Mouse (Mus musculus) kidney, postnatal 36 days (tissue): ENCODE data around the gene S100a3.
A peak's percentile ranks its signal among the peaks of the same experiment; 100 is the strongest.

Source experiments
- DNase-seq, 2 experiments: peaks; one replicate each; pipeline ENCODE4 v3.0.0; 2021 to 2022; ENCODE audit warnings: mixed read lengths in 2 of 2

S100a3 gene

GRCm38 (mm10) chr3:90603623-90604022 lies 43.2 kb downstream of the S100a3 start, which contains the start of gene S100a4:
Gene S100a4 (plus strand): TSS chr3:90603771.
- DNase-seq, result no peak

DNA sequence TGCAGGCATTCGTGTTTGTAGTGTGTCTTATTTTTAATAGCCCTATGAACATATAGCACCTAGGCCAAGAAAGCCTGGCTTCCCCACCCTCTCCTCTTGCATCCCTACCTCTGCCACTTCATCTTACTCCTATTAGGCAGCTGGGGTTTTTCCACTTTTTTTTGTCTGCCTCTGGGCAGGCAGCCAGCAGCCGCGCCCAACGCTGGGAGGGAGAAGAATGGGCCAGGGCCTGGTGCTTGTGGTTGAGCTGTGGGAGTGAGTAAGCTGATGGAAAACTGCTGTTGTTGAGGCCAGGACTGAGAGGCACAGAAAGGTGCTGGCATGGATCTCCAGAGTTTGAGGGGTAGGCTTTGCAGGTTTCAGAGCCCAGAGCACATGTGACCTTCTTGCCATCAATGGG lies 44.0 kb downstream of the S100a3 start:
- DNase-seq, result peak; percentile 58 to 72

DNA sequence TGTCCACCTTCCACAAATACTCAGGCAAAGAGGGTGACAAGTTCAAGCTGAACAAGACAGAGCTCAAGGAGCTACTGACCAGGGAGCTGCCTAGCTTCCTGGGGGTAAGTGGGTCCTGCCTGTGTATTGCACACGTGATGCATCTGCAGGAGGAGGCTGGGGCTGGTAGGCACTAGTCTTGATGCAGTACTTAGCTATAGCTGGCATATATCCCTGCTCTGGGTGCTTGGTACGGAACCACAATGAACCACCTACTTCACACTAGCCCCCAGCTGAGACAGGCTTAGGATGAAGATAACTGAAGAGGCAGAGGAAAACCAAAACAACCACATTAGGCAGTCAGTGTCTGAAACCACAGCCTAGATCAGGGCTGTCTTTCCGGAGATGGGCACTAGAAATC lies 44.7 kb downstream of the S100a3 start:
- no peak for DNase-seq

DNA sequence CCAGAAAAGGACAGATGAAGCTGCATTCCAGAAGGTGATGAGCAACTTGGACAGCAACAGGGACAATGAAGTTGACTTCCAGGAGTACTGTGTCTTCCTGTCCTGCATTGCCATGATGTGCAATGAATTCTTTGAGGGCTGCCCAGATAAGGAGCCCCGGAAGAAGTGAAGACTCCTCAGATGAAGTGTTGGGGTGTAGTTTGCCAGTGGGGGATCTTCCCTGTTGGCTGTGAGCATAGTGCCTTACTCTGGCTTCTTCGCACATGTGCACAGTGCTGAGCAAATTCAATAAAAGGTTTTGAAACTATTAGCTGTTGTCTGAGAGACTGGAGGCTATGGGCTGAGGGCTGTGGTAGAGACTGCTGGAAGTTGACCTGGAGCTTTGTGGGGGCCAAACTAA lies 45.4 kb downstream of the S100a3 start:
- no peak for DNase-seq

GRCm38 (mm10) chr3:90606185-90606584 lies 45.8 kb downstream of the S100a3 start:
- no peak for DNase-seq

DNA sequence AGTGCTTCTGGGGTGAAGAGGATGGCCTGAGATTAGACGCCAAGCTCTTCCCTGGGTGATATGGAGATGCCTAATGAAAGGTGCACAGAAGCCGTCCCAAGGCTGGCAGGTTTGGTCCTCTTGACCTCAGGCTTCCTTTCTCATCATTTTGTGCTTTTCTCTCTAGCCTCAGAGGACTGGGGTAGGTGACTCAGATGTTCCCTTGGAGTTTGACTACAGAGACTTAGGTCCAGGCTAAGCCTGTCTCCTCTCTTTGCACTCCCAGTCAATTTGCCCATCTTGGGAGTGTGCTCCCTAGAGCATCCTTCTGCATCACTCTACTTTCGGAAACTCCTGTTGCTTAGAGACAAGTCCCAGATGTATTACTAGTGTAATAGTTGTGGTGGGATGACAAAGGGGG lies 47.0 kb downstream of the S100a3 start:
- no peak for DNase-seq

GRCm38 (mm10) chr3:90608223-90608622 lies 47.8 kb downstream of the S100a3 start, which contains the start of gene S100a5:
Gene S100a5 (plus strand): TSS chr3:90608523.
- no peak for DNase-seq

- DNase-seq, result no peak
Observed at GRCm38 (mm10) chr3:90609102-90609501, 48.7 kb downstream of the S100a3 start.

DNA sequence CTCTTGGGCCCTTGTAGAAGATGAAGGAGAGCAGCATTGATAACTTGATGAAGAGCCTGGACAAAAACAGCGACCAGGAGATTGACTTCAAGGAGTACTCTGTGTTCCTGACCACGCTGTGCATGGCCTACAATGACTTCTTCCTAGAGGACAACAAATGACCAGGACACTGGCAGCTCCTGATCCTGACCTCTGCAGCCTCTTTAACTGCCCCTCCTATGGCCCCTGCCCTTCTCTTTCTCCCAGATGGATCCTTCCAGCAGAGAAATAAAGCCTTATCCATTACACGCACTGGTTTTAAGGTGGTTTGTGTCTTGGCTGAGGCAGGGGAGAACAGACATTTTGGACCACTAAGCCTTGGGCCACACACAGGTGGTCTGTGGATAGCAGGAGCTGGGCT lies 51.1 kb downstream of the S100a3 start:
- no peak for DNase-seq

DNA sequence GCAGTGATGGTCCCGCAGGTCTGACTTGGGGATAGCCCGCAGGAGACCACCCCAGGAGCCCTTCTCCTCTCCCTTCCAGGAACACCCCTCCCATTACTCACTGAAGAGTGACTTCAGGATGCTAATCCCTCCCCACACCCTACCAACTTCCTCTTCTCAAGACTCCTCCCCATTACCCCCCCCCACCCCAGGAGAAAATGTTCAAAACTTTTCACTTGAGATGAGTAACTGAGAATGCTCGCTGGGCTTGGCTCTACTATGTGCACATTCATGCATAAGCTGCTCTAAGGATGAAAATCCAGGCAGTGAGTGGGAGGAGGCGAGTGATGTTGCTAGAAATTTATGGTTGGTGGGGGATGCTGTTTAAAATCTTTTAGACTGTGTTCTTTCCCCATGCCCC lies 51.7 kb downstream of the S100a3 start:
- DNase-seq, result no peak

DNA sequence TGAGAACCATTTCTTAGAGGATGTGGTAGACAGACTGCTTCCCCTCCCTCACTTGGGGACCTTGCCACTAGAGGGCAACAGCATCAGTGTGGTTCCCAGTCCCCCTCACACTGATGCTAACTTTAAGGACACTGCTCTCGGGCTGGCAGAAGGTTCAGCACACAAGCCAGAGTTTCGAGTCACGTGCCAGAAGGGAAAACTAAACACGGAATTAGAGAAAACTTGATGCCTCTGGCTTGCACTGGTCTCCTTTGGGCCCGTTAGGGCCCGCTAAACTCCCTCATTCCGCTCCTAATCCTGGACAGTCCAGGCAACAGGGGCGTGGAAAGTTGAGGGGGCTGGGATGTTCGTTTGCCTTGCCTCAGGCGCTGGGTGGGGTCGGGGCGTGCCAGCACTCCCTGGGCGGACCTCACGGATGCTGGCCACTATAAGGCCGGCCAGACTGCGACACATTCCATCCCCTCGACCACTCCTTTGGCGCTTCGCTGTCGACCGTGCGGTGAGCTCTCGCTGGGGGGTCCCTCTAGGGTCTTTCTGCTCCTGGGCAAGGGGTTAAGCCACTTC lies 52.4 kb downstream of the S100a3 start, which contains the start of gene S100a6:
TSS of gene S100a6 (plus strand) at position 155 of the 564 bp plus-strand sequence.
- peak; percentile 61 to 77 for DNase-seq

DNA sequence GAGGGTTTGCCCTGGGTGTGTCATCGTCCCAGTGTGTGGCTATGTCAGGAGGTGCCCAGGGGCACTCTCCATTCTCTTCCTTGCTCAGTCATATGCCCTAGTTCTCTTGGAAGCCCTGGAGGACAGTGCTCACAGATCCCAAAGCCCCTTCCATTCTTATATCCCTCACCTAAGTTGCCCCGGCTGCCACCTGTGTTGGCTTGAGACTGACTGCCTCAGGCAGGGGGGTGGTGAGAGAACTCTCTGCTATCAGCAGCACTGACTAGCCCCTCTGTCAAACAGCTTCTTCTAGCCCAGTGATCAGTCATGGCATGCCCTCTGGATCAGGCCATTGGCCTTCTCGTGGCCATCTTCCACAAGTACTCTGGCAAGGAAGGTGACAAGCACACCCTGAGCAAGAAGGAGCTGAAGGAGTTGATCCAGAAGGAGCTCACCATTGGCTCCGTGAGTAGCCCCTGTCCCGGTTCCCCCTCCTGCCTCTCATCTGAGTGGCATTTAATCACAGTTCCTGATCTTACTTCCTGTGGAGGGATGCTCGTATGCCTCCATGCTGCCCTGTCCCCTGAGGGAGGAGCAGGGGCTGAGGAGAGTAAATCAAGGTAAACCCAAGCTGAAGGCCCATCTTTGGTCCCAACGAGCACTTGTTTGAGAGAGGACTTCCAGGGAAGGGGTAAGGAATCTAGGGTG lies 53.2 kb downstream of the S100a3 start:
- DNase-seq, result no peak

GRCm38 (mm10) chr3:90614148-90614530 lies 53.8 kb downstream of the S100a3 start:
- no peak for DNase-seq

DNA sequence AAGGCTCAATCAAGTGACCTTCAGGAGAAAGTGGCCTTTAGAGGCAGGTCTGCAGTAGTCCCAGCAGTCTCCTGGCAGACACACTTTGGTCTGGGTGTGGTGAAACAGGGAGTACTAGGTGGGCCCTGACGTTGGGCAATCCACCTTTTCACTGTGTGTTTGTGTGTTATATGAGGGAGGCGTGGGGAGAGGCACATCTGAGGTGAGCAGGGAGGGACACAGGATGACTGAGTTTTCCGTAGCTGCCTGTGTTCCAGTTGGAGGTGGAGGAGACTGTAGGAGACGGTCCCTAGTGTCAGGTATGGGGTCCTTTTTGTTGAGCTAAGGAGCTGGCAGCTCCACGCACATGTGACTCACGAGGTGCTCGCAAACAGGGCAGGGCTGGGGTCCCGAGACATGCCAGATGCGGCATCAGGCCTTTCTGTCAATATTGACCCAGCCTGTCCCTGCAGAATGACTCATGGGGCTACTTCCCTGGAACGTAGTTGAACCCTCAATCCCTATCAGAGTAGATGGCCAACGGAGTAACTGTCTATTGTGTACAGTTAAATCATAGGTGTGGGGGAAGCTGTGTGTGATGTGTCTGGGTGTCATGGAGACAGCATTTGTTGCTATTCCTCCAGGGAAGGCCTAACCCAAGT lies 54.4 kb downstream of the S100a3 start:
- DNase-seq, result no peak

- peak; percentile 73 to 83 for DNase-seq
Observed at GRCm38 (mm10) chr3:90615415-90615814, 55.0 kb downstream of the S100a3 start.

DNA sequence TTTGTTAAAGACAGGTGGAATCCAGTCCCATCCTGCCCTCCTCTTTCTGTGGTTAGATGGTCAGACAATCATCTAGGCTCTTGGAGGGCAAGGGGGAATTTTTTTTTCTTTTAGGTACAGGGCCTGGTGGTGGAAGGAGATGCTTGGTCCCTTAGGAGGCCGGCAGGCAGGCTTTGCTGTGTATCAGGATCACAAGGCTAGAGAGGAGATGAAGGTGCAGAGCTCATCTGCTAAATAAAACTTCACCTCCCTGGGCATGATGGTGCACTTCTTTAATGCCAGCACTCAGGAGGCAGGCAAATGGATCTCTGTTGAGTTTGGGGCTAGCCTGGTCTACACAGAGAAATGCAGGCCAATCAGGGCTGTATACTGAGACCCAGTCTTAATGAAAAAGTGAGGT lies 55.5 kb downstream of the S100a3 start:
- no peak for DNase-seq

GRCm38 (mm10) chr3:90617586-90617985 lies 57.2 kb downstream of the S100a3 start:
- no peak for DNase-seq

DNA sequence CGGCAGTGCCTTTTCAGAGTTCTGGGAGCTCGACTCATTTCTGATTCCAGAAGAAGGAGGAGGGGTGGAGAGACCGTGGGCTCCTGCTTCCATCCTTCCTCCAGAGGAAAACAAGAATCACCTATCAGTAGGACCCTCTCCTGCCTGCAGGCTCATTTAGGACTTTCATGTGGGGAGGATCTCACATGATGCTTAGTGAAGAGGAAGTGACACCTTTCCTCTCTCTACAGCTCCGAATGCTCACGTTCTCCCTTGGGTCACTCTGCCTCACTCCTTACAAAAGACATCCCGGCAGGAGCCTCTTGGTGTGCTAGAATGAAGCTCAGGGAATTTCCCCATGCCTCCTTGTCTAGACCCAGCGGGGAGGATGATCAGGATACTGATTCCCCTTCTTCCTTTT lies 61.2 kb downstream of the S100a3 start:
- DNase-seq, result no peak

GRCm38 (mm10) chr3:90623435-90624071 lies 63.2 kb downstream of the S100a3 start:
- peak; percentile 35 to 65 for DNase-seq

GRCm38 (mm10) chr3:90625496-90625895 lies 65.1 kb downstream of the S100a3 start:
- DNase-seq, result no peak

DNA sequence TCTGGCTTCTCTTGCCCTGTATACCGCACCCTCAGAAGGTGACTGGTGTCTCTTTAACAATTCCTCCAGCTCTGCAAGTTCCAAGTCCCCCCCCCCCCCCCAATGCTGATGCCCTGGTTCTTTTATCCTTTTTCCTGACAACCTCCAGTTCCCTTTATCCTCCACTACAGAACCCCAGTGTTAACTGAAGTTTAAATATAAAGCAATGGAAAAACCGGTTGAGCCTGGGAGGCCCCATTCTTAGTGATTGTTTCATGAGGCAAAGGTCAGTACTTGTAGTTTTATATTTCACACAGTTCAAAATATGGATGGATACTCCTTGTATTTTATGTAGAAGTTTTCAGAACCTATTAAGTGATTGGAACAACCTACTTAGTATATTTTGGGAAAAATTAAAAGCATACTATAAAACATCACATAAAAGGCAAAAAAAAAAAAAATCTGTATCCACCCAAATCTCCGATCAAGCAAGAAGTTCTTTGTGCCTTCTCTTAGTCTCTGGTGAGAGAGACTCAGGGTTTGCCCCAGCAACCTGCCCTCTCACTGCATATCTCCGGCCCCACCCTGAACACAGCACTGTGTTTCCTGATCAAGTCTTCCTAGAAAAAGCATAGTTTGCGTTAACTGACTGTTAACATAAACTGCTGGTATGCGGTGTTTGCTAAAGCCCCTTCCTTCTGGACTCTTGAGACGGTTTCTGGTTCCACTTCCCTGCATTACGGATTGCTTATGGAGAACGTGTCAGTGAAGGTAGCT lies 66.1 kb downstream of the S100a3 start:
- no peak for DNase-seq

- DNase-seq, result no peak
Observed at GRCm38 (mm10) chr3:90627366-90627765, 67.0 kb downstream of the S100a3 start.

GRCm38 (mm10) chr3:90627807-90628206 lies 67.4 kb downstream of the S100a3 start:
- peak in 1 of 2 experiments; percentile 25 for DNase-seq
